Mouse (Mus musculus) forebrain, embryonic 11.5 days (tissue): Measurements from ENCODE around the gene Slc22a17. TPM values are rescaled to one million over a fixed set of nuclear protein-coding genes. Genes with fewer than 3 reads are reported as not detected.

Experiments used
- ATAC-seq: fragments of 200-750 bp; cut with Nextera tagmentation; replicated peaks from 2 replicates; pipeline ENCODE4 v1.8.0; 2017; ENCODE audit warnings: moderate TSS enrichment; ENCODE audit not compliant: low FRiP score
- DNase-seq: peaks from one replicate; pipeline ENCODE4 v3.0.0-alpha.2; 2017; ENCODE audit warnings: low spot score
- H3K27ac ChIP-seq: fragments of 300-500 bp; sonication (generic); 2 replicates; pipeline ENCODE4 v1.5.1; 2014; ENCODE audit warnings: low read depth, low read length
- H3K27me3 ChIP-seq: fragments of 300-500 bp; sonication (generic); 2 replicates; pipeline ENCODE4 v1.6.1; 2014; ENCODE audit warnings: mild to moderate bottlenecking, low read length, mixed read lengths; ENCODE audit not compliant: control insufficient read depth, insufficient read depth
- H3K36me3 ChIP-seq: fragments of 300-500 bp; sonication (generic); 2 replicates; pipeline ENCODE4 v1.6.1; 2014; ENCODE audit warnings: mild to moderate bottlenecking, low read length, moderate library complexity, mixed read lengths; ENCODE audit not compliant: control insufficient read depth, insufficient read depth
- H3K4me1 ChIP-seq: fragments of 300-500 bp; sonication (generic); replicated peaks from 2 replicates; pipeline ENCODE4 v1.6.1; 2014; ENCODE audit warnings: low read length, mixed read lengths; ENCODE audit not compliant: control insufficient read depth, insufficient read depth
- H3K4me2 ChIP-seq: fragments of 300-500 bp; sonication (generic); 2 replicates; pipeline ENCODE4 v1.6.1; 2014; ENCODE audit warnings: low read depth, mild to moderate bottlenecking, low read length, moderate library complexity, mixed read lengths; ENCODE audit not compliant: severe bottlenecking
- H3K4me3 ChIP-seq: fragments of 300-500 bp; sonication (generic); 2 replicates; pipeline ENCODE4 v1.5.1; 2014; ENCODE audit warnings: low read depth, low read length
- H3K9ac ChIP-seq: fragments of 300-500 bp; sonication (generic); 2 replicates; pipeline ENCODE4 v1.6.1; 2014; ENCODE audit warnings: low read length
- H3K9me3 ChIP-seq: fragments of 300-500 bp; sonication (generic); 2 replicates; pipeline ENCODE4 v1.6.1; 2016; ENCODE audit warnings: low read length, mixed read lengths; ENCODE audit not compliant: control insufficient read depth
- WGBS: fragments of 180-500 bp; shearing (Covaris S2); extraction: QIAGEN DNeasy Blood & Tissue Kit; methylation state at CpG from one replicate; pipeline ENCODE4 v1.1.7; 2014; 5-methylcytosine and 5-hydroxymethylcytosine counted together
- polyA plus RNA-seq: library from polyadenylated mRNA; unstranded; fragments of >200 nt; fragmentation: Nextera tagmentation; extraction: Ambion mirVana; gene quantifications from 2 replicates; pipeline ENCODE4 v1.2.1, GENCODE M21; 2014

Gene Slc22a17
- polyA plus RNA-seq, 1 experiment from 2014 or later: 44.4 TPM

GRCm38 (mm10) chr14:54894296-54895151 lies 18.4 kb downstream of the Slc22a17 start:
- H3K4me2 ChIP-seq: peak overlapping the region; percentile 79
- peak overlapping the region; percentile 92 for H3K27ac ChIP-seq
- DNase-seq: peak; percentile 86
- H3K36me3 ChIP-seq: peaks cover 8% of the 10 kb centered on the region
- peaks cover 7% of the 10 kb centered on the region for H3K4me1 ChIP-seq
- H3K9me3 ChIP-seq: no peaks in the 10 kb centered on the region
- H3K4me3 ChIP-seq: peak overlapping the region; percentile 99
- no peaks in the 10 kb centered on the region for H3K27me3 ChIP-seq
- peak; percentile 67 for ATAC-seq
- H3K9ac ChIP-seq: peak overlapping the region; percentile 99
- WGBS: under 1% methylated on average over 54 of the region's 54 CpGs

GRCm38 (mm10) chr14:54893651-54894181 lies 19.2 kb downstream of the Slc22a17 start:
- Histone ChIP-seq H3K27me3 (no peaks in the 10 kb centered on the region), H3K9ac (peak overlapping the region; percentile 99), H3K4me3 (peak overlapping the region; percentile 99), H3K27ac (peak overlapping the region; percentile 92), H3K4me1 (peaks cover 7% of the 10 kb centered on the region), H3K36me3 (peaks cover 8% of the 10 kb centered on the region), H3K9me3 (no peaks in the 10 kb centered on the region), H3K4me2 (peak overlapping the region; percentile 53)
- under 1% methylated on average over 38 of the region's 38 CpGs for WGBS
- ATAC-seq (peak; percentile 98), DNase-seq (peak; percentile 97)

DNA sequence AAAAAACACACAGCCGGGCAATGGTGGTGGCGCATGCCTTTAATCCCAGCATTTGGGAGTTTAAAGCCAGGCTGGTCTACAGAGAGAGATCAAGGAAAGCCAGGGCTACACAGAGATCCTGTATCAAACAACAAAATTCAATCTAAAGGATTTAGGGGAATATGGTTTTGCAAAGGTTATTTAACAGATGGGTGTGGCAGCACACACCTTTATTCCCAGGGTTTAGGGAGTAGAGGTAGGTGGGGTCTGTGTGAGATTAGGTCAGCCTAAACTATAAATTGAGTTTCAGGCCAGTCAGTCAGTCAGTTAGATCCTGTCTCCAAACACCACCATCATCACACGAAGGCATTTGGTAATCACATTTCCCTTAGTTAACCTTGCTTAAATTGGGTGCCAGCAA lies 20.7 kb downstream of the Slc22a17 start, which contains the start of gene Pabpn1:
TSS of gene Pabpn1 (plus strand) at position 301 of the 400 bp plus-strand sequence.
- 93% methylated on average over 3 of the region's 3 CpGs for WGBS
- Histone ChIP-seq H3K9ac (peak within 1 kb of the TSS; percentile 52), H3K4me1 (peaks cover 7% of the 10 kb centered on the region), H3K4me3 (peak within 1 kb of the TSS; percentile 99), H3K27ac (peak within 1 kb of the TSS; percentile 69; the same call in 1 of the 2 replicates), H3K36me3 (peaks cover 7% of the 10 kb centered on the region), H3K9me3 (no peaks in the 10 kb centered on the region), H3K4me2 (peak within 1 kb of the TSS; percentile 53), H3K27me3 (no peaks in the 10 kb centered on the region)
- DNase-seq: no peak
- no peak for ATAC-seq

DNA sequence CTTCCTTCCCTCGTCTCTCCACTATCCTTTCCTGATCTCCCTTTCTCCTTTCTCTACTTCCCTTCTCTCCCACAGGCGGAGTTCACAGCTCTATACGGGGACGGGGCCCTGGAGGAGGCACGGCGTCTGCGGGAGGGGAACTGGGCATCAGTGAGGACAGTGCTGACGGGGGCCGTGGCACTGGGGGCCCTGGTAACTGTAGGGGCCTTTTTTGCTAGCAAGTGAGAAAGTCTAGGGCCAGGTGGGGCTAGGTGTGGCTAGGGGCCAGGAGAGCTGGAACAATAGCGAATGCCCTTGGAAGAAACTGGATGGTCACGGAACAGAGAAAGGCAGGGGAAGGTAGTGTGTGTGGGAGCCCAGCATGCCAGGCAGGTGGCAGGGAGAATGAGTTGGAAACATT lies 27.6 kb downstream of the Slc22a17 start:
- 93% methylated on average over 11 of the region's 11 CpGs for WGBS
- Histone ChIP-seq H3K4me1 (peaks cover 11% of the 10 kb centered on the region; the same call in 1 of the 2 replicates), H3K4me2 (no peak overlapping the region), H3K36me3 (no peaks in the 10 kb centered on the region), H3K9ac (no peak overlapping the region), H3K9me3 (no peaks in the 10 kb centered on the region), H3K27ac (no peak overlapping the region), H3K27me3 (no peaks in the 10 kb centered on the region), H3K4me3 (no peak overlapping the region)
- ATAC-seq (no peak), DNase-seq (no peak)

- no peak for DNase-seq
- no peak for ATAC-seq
- 34% methylated on average over 21 of the region's 21 CpGs for WGBS
Observed at GRCm38 (mm10) chr14:54884022-54884712, 28.8 kb downstream of the Slc22a17 start.

DNA sequence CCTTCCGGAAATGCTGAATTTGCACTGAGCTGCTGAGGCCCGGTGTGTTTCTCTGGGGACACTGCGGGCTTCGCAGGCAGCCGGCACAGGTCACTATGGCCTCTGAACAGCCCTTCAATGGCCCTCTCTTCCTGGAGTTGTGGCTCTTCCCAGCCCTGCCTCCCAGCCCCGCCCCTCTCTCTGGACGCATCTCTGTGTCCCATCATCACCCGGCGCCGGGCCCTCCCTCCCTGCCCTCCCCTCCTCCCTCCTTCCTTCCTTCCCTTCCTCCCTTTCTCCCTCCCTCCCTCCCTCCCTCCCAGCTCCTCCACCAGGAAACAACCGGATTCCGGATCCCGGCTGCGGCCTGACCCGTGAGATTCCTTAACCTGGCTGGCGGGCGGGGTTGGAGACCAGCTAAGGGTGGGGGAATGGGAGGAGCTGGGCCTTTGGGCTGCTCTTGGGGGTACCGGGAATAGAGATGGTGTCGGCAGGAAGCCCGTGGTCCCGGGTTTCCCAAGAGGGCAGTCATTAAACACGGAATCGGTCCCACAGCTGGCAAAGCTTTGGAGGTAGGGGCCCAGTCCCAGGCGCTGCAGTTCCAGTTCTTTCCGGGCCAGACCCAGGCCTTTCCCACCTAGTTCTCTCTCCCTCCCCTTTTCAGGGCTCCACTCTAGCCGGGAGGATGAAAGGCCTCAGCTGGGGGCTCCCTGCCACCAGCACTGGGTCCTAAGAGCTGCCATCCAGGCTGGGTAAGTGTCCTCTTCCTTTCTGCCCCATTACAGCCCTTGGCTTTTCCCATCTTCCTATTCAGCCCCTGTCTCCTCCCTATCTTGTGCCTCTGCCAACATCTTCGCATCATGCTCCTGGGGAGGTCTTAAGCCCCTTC lies 29.5 kb downstream of the Slc22a17 start, which contains the start of the genes Bcl2l2 and Gm20521:
TSS of gene Bcl2l2 (plus strand) at position 224 of the 868 bp plus-strand sequence.
TSS of gene Gm20521 (plus strand) at position 288 of the 868 bp plus-strand sequence.
- under 1% methylated on average over 26 of the region's 27 CpGs for WGBS
- peak; percentile 88 for ATAC-seq
- peak; percentile 93 for DNase-seq

More at GRCm38 (mm10) chr14:54884022-54884712, 28.8 kb downstream of the Slc22a17 start:
- Histone ChIP-seq H3K4me1 (peaks cover 11% of the 10 kb centered on the region; the same call in 1 of the 2 replicates), H3K9ac (peak overlapping the region; percentile 82), H3K27me3 (no peaks in the 10 kb centered on the region), H3K4me2 (peak overlapping the region; percentile 80), H3K36me3 (no peaks in the 10 kb centered on the region), H3K27ac (peak overlapping the region; percentile 72), H3K4me3 (peak overlapping the region; percentile 60), H3K9me3 (no peaks in the 10 kb centered on the region)

GRCm38 (mm10) chr14:54877048-54877715 lies 35.8 kb downstream of the Slc22a17 start, which contains the start of gene Ppp1r3e:
Gene Ppp1r3e, minus strand, starts transcription at chr14:54877550.
- Histone ChIP-seq H3K36me3 (no peaks in the 10 kb centered on the region), H3K9ac (peak within 1 kb of the TSS; percentile 88), H3K27ac (peak within 1 kb of the TSS; percentile 50; the same call in 1 of the 2 replicates), H3K4me1 (peaks cover 5% of the 10 kb centered on the region), H3K9me3 (no peaks in the 10 kb centered on the region), H3K4me2 (peak within 1 kb of the TSS; percentile 98), H3K4me3 (peak within 1 kb of the TSS; percentile 69), H3K27me3 (peaks cover 2% of the 10 kb centered on the region; the same call in 1 of the 2 replicates)
- whole genome bisulfite sequencing: under 1% methylated on average over 61 of the region's 61 CpGs
- peak; percentile 80 for ATAC-seq
- peak; percentile 82 for DNase-seq

More for the DNA sequence above, 29.5 kb downstream of the Slc22a17 start, which contains the start of the genes Bcl2l2 and Gm20521:
- Histone ChIP-seq H3K27me3 (no peaks in the 10 kb centered on the region), H3K9me3 (no peaks in the 10 kb centered on the region), H3K4me2 (peak within 1 kb of the TSS; percentile 80), H3K36me3 (no peaks in the 10 kb centered on the region), H3K27ac (peak within 1 kb of the TSS; percentile 72), H3K9ac (peak within 1 kb of the TSS; percentile 82), H3K4me1 (peaks cover 11% of the 10 kb centered on the region; the same call in 1 of the 2 replicates), H3K4me3 (peak within 1 kb of the TSS; percentile 60)
